ENCODE assay signal across 14 mouse cellular contexts in the genomic region with DNA sequence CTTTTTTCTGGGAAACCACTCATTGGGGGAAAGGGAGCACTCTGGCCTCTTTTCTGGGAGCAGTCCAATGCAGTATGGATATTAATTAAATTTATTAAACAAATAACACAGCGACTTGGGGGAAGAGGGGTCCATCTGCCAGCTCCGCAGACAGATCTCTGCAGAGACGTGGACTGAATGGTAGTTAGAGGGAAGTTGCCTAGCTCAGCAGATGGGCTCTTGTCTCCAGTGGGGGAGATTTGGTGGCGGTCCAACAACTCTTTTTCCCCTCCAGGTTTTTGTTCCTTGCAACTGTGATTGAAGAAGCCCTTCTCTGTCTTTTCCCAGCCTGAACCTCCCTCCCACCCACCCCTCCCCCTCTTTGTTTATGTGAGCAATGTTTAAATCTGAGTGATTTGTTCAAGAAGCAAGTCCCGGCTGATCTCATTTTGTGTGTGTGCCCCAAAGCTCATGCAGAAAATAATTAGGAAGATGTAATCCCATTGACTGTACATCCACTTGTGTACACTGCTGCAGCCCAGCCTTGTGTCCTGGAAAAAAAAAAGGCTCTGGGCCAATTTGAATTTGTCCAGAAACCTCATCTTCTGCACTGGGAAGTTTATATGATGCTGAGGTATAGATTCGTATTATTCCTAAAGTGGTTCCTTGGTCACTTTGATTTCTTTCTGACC. TPM values are rescaled to one million over a fixed set of nuclear protein-coding genes. Genes with fewer than 3 reads are reported as not detected.
DNase-seq lines count a peak whose midpoint lies in the region; ATAC-seq and TF ChIP-seq lines count a peak whose summit lies in the region.
"Had no signal": no experiment of that assay in that cellular context is flagged by ENCODE, and none has a peak within 500 bp of the region (broad histone marks: within the 10 kb centered on the region; RNA-seq: fewer than 3 reads in every experiment).

No protein-coding gene starts in this region.

- H3K36me3 ChIP-seq in stomach, embryonic 14.5 days (ENCODE audit: control insufficient read depth, insufficient read depth, low read length): no peaks in the 10 kb centered on the region
- H3K36me3 ChIP-seq in stomach, postnatal 0 days (ENCODE audit: control insufficient read depth, insufficient read depth, low read length): no peaks in the 10 kb centered on the region
- no peaks in the 10 kb centered on the region for H3K36me3 ChIP-seq in stomach, embryonic 16.5 days (ENCODE audit: control insufficient read depth, insufficient read depth, low read length)
- no peaks in the 10 kb centered on the region for H3K36me3 ChIP-seq in heart, adult 2 months (ENCODE audit: control insufficient read depth, insufficient read depth, low read length)
- H3K36me3 ChIP-seq: liver, embryonic 15.5 days had no signal

- peak; percentile 23 for DNase-seq in layer of hippocampus, adult 11-12 months (ENCODE audit: low spot score)
- DNase-seq in layer of hippocampus, adult 9-10 months (ENCODE audit: low spot score): no peak
- DNase-seq in stomach, postnatal 0 days (ENCODE audit: low spot score): no peak
- DNase-seq in layer of hippocampus, adult 8-10 months (ENCODE audit: low spot score in 2 of 2): peak; percentile 22 to 56
- no peak for DNase-seq in testis, postnatal 10 days (ENCODE audit: low spot score)
- no peak for DNase-seq in heart, adult 2 months
- DNase-seq: gastrocnemius, postnatal 10 days; heart, postnatal 14 days; kidney, postnatal 36 days; thymus, postnatal 4 days had no signal

- no peak for TF ChIP-seq CTCF in stomach, postnatal 0 days (IDR thresholded peaks at IDR 0.05; ENCODE audit: low read depth)
- TF ChIP-seq CTCF in heart, adult 2 months (IDR thresholded peaks at IDR 0.05): no peak

- H3K27me3 ChIP-seq in stomach, embryonic 14.5 days (ENCODE audit: control insufficient read depth, insufficient read depth, low read length): no peaks in the 10 kb centered on the region
- no peaks in the 10 kb centered on the region for H3K27me3 ChIP-seq in stomach, postnatal 0 days (ENCODE audit: control insufficient read depth, insufficient read depth, low read length)
- no peaks in the 10 kb centered on the region for H3K27me3 ChIP-seq in stomach, embryonic 16.5 days (ENCODE audit: control insufficient read depth, insufficient read depth, low read length)
- no peaks in the 10 kb centered on the region for H3K27me3 ChIP-seq in heart, adult 2 months (ENCODE audit: control insufficient read depth, insufficient read depth, low read length)
- H3K27me3 ChIP-seq: liver, embryonic 15.5 days had no signal

- TF ChIP-seq EP300 in stomach, postnatal 0 days (optimal IDR thresholded peaks at IDR 0.05): no peak
- no peak for TF ChIP-seq EP300 in heart, adult 2 months (IDR thresholded peaks at IDR 0.05; ENCODE audit: insufficient read depth, low read depth, low read length)

- H3K4me2 ChIP-seq in stomach, embryonic 14.5 days (replicated peaks; ENCODE audit: low read depth, low read length): no peak overlapping the region
- no peak overlapping the region for H3K4me2 ChIP-seq in stomach, postnatal 0 days (replicated peaks; ENCODE audit: low read depth)
- H3K4me2 ChIP-seq in stomach, embryonic 16.5 days (ENCODE audit: low read depth, low read length): peak overlapping the region; percentile 11; the same call in 1 of the 2 replicates
- H3K4me2 ChIP-seq: liver, embryonic 15.5 days had no signal

- no peak for TF ChIP-seq POLR2A in heart, adult 2 months (IDR thresholded peaks at IDR 0.05; ENCODE audit: insufficient read depth, low read depth, low read length)

- no peaks in the 10 kb centered on the region for H3K79me2 ChIP-seq in heart, adult 2 months (replicated peaks; ENCODE audit: control insufficient read depth, insufficient read depth, low read length)

- no peaks in the 10 kb centered on the region for H3K9me3 ChIP-seq in stomach, embryonic 14.5 days (ENCODE audit: control insufficient read depth, low read depth, low read length)
- H3K9me3 ChIP-seq in stomach, postnatal 0 days (ENCODE audit: control insufficient read depth, low read length): no peaks in the 10 kb centered on the region
- no peaks in the 10 kb centered on the region for H3K9me3 ChIP-seq in stomach, embryonic 16.5 days (replicated peaks; ENCODE audit: control insufficient read depth, low read length)
- H3K9me3 ChIP-seq: liver, embryonic 15.5 days had no signal

- no peak overlapping the region for H3K9ac ChIP-seq in stomach, embryonic 14.5 days (replicated peaks; ENCODE audit: low read depth, low read length)
- no peak overlapping the region for H3K9ac ChIP-seq in stomach, postnatal 0 days (ENCODE audit: low read length)
- H3K9ac ChIP-seq in stomach, embryonic 16.5 days (ENCODE audit: low read length): no peak overlapping the region
- H3K9ac ChIP-seq in heart, adult 2 months (ENCODE audit: low read depth, low read length): no peak overlapping the region
- H3K9ac ChIP-seq: liver, embryonic 15.5 days had no signal

- 29% methylated on average over 6 of the region's 6 CpGs for WGBS in stomach, embryonic 14.5 days
- 42% methylated on average over 6 of the region's 6 CpGs for WGBS in stomach, postnatal 0 days
- WGBS in stomach, embryonic 16.5 days: 38% methylated on average over 6 of the region's 6 CpGs
- WGBS in heart, adult 2 months: 70% methylated on average over 6 of the region's 6 CpGs

- H3K4me3 ChIP-seq in stomach, embryonic 14.5 days (ENCODE audit: low read depth, low read length): no peak overlapping the region
- H3K4me3 ChIP-seq in stomach, postnatal 0 days (ENCODE audit: low read depth, low read length): no peak overlapping the region
- no peak overlapping the region for H3K4me3 ChIP-seq in stomach, embryonic 16.5 days (replicated peaks; ENCODE audit: low read length)
- no peak overlapping the region for H3K4me3 ChIP-seq in heart, adult 2 months
- H3K4me3 ChIP-seq: liver, embryonic 15.5 days had no signal

- H3K4me1 ChIP-seq in stomach, embryonic 14.5 days (ENCODE audit: control insufficient read depth, insufficient read depth, low read length): 0 out of 2 replicates have a peak, but pooled peaks cover 7% of the 10 kb centered on the region
- no peaks in the 10 kb centered on the region for H3K4me1 ChIP-seq in stomach, postnatal 0 days (replicated peaks; ENCODE audit: control insufficient read depth, insufficient read depth)
- no peaks in the 10 kb centered on the region; the same call in 1 of the 2 replicates for H3K4me1 ChIP-seq in stomach, embryonic 16.5 days (ENCODE audit: control insufficient read depth, insufficient read depth, low read length)
- H3K4me1 ChIP-seq in heart, adult 2 months (ENCODE audit: control insufficient read depth, insufficient read depth, low read length): no peaks in the 10 kb centered on the region
- H3K4me1 ChIP-seq: liver, embryonic 15.5 days had no signal

- intact Hi-C loops in heart, adult 2 months (cut with DNase I): no loop called here

- peak; percentile 78; the same call in 1 of the 2 replicates for ATAC-seq in stomach, embryonic 14.5 days (ENCODE audit: insufficient number of reproducible peaks, insufficient read depth, low FRiP score, low read depth)
- no peak for ATAC-seq in stomach, postnatal 0 days (ENCODE audit: low FRiP score, low TSS enrichment)
- ATAC-seq in stomach, embryonic 16.5 days (ENCODE audit: insufficient read depth, low FRiP score): peak; percentile 64; the same call in 1 of the 2 replicates

- H3K27ac ChIP-seq in stomach, embryonic 14.5 days (ENCODE audit: low read length): no peak overlapping the region
- no peak overlapping the region for H3K27ac ChIP-seq in stomach, postnatal 0 days (replicated peaks)
- no peak overlapping the region for H3K27ac ChIP-seq in stomach, embryonic 16.5 days (ENCODE audit: low read length)
- H3K27ac ChIP-seq in heart, adult 2 months: no peak overlapping the region
- H3K27ac ChIP-seq: liver, embryonic 15.5 days had no signal

RNA-seq across cellular contexts. Expression of gene Them7, which starts 58.4 kb away (rescaled TPM):
- polyA plus RNA-seq in stomach, embryonic 14.5 days (2014; fragmentation: Nextera tagmentation; extraction: Ambion mirVana): 0.26 TPM in 1 of 2 replicates, not detected in the other
- polyA plus RNA-seq in stomach, postnatal 0 days (2015; fragmentation: Nextera tagmentation; extraction: Ambion mirVana): 0.06 and 0.15 TPM in 2 replicates
- not detected for total RNA-seq in layer of hippocampus, adult 8-10 months (2022)
- polyA plus RNA-seq in stomach, embryonic 16.5 days (2015; fragmentation: Nextera tagmentation; extraction: Ambion mirVana): 0.41 and 0.56 TPM in 2 replicates
- 1 to 10 TPM; 2.5 to 2.9 TPM for total RNA-seq in heart, adult 2 months (2021)
- polyA plus RNA-seq in heart, adult 2 months (2012; rRNA removed): 0.27 and 0.64 TPM in 2 replicates
- total RNA-seq: gastrocnemius, postnatal 10 days; monocyte, adult 5-6 weeks had no signal

Comparison
In these comparisons a context has a peak if more than half of its experiments do, and no peak if none do; other contexts are left out.
1. DNase-seq: peak in layer of hippocampus, adult 11-12 months (single experiment) and layer of hippocampus, adult 8-10 months (2 of 2); none in layer of hippocampus, adult 9-10 months (single experiment), stomach, postnatal 0 days (single experiment), testis, postnatal 10 days (single experiment) and heart, adult 2 months (0 of 2).